Mouse (Mus musculus): Measurements from ENCODE around the gene Mall.

DNA sequence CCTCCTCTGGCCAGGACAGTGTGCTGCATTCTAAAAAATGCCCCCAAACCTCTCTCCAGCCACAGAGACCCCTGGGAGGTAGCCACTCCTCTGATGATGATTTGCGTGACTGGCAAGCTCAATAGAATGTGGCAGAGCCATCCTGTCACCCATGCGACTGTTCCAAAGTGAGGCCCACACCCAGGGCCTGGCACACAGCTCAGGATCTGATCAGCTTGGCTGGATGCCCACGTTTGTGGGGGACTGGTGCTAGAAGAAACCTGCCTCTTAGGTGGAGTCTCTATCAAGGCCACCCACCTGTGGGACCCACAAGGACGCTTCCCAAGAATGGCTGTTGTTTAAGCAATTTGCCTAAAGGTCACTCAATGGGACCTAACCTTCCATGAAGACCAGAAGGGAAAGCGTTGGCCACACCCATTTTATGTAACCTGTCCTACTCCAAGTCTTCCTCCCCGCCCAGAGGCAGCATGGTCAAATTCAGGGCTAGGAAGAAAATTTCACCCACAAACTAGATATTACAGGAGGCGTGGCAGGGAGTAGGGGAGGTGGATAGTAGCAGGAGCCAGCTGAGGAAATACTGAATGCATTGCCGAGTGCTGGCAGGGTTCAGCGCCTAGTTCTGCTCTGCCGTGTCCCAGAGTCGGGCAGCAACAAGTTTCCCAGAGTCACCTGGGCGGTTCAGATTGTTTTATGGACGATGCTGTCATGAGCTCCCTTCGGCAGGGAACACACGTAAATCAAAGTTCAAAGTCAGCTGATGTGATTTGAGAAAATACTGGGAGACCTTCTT lies 876 bp downstream of the Mall start:
- TF ChIP-seq CTCF (IDR thresholded peaks at IDR 0.05; ENCODE audit: insufficient read depth, low read length) (no peak), POLR2A (IDR thresholded peaks at IDR 0.05; ENCODE audit: borderline replicate concordance, extremely low read depth, low read depth, low read length) (no peak)
